Mouse (Mus musculus) heart, postnatal 14 days (tissue): ENCODE data around the gene Bag3. TPM values are rescaled to one million over a fixed set of nuclear protein-coding genes. Genes with fewer than 3 reads are reported as not detected.

Experiments used
- DNase-seq, 2 experiments: peaks; one replicate each; pipeline ENCODE4 v3.0.0; 2021 to 2022
- intact Hi-C: fragments of 180-260 bp; cut with DNase I; formaldehyde crosslinking; loops from one replicate; pipeline ENCODE4 v1.15.1; 2025
- total RNA-seq, 2 experiments: library from RNA; stranded (reverse); gene quantifications; 2 replicates each; pipeline ENCODE4 v1.2.3; 2021

Gene Bag3
- total RNA-seq, 2 experiments from 2014 or later: 165 to 182 TPM

DNA sequence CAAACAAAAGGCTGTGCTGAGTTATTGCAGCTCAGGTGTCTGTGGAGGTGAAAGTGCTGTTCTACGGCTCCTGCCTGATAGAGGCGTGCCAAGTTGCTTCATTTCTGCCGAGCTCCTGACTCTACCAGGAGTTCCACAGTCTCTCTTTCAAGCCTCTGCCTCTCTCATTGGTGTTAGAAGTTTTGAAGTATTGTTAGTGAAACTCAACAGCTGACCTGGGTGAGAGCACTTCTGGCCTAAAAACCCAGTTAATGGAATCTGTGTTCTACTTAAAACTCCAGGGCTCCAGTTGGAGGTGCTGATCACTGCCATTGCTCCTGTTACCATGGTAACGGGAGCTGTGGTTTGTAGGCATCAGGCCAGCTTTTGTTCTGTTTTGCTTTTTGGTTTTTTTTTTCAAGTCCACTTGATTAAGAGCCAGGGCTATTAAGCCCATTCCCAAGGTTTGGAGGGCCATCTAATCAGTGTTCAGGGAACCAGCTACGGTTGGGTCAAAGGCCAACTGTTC, 11.6 kb downstream of the Bag3 start:
- peak in 1 of 2 experiments; percentile 23 for DNase-seq
- intact Hi-C loops: no loop called here

DNA sequence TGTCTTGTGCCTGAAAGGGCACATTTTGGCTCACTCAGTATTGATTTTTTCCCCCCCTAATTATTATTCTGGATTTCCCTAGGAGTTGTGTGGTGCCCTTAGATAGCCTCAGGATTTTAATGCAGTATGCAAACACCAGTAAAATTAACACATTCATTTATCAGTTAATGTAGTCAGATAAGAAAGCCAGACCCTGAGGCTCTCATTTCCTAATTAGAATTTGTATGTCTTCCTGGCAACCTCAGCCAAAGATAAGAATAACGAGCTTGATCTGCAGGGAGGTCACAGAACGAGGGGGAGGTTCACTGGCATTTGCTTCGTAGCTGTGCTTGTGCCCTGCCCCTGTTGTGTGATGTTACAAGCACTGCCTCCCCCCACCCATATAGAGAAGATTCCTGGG, 12.7 kb downstream of the Bag3 start:
- intact Hi-C loops: no loop called here
- no peak for DNase-seq

DNA sequence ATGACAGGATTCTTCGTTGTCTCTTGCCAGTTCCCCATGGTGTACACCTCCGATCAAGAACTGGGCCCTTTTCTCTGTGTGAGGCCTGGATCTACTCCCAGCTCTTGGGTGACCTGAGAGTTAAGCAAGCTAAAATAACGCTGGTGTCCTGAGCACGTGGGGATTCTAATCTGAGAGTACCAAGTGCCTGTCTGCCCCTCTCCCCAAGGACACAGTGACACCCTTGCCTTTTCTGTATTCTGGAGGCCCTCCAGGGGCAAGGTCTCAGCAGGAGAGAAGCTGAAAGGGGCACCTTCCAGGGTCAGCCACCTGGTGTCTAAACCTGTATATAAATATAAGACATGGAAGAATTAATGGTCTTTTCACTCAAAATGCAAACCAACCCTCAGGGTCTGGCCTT, 14.3 kb downstream of the Bag3 start:
- intact Hi-C loops: loop anchor here (2.0 kb wide), 1 partner anchor 13 kb away; no protein-coding TSS in a partner anchor
- peak; percentile 48 to 61 for DNase-seq

DNA sequence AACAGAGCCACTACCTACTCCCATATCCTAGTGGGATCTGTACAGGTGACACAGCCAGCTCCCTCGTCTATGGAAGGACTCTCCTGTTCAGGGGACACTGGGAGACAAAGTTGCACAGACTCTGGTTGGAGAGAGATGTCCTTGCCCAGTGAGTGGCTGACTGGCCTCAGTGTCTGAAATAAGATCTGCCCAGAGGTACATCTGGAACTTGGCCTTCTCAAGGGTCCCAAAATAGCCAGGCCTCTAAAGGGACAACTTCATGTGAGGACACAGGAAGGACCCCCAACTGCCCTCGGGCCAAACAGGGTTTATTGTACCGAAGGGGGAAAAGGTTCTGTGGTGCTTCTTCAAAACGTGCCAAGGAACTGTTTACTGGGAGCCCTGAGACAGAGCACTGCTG, 14.8 kb downstream of the Bag3 start:
- intact Hi-C loops: loop anchor here (2.0 kb wide), 1 partner anchor 13 kb away; no protein-coding TSS in a partner anchor
- no peak for DNase-seq

DNA sequence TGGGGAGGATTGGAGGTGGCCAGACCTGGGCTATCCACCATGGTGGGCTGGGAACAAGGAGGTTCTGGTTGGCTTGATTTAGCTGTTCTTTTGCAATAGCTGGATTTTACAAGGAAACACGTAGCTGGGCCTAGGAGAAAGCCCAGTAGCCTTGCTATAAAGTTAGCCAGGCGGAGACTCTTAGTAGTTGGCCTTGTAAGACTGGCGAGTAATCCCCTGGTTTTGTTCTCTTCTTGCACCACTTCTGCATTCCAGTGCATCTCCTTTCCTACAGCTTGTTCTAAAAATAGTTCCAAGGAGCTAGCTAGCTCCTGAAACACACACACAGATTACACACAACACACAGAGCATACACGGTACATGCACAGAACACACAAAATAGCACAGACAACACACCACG, 15.4 kb downstream of the Bag3 start:
- no peak for DNase-seq
- intact Hi-C loops: loop anchor here (2.0 kb wide), 1 partner anchor 14 kb away; no protein-coding TSS in a partner anchor

DNA sequence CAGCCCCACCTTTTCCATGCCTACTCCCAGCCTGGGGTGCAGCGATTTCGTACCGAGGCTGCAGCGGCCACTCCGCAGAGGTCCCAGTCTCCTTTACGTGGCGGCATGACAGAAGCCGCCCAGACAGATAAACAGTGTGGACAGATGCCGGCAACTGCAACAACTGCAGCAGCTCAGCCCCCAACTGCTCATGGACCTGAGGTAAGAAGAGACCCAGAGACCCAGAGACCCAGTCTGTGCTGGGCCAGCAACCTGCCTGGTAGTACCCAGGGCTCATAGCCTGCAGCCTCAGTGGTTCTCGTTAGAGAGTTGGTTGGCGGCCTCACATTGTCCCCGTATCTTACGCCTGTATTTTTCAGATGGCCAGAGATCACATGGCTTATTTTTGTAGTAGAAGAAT, 16.7 kb downstream of the Bag3 start:
- DNase-seq: no peak

DNA sequence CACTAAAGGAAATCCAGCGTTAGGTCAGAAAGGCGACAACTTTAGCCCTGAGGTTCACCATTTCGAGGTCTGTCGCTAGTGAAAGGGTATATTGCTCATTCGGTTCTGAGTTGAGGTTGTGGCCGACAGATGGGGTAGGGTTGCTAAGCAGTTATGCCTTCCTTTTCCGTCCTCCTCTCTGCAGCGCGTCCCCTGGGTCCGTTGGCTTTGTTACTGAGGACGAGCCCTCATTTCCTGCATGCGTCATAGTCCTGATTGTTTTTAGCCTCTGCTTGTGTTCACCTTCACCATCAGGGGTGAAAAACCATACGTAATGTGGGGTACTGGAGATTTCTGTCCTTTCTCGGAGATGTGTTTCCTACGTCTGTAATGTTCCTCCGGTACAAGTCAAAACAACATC, 17.3 kb downstream of the Bag3 start:
- DNase-seq: peak in 1 of 2 experiments; percentile 36
- intact Hi-C loops: loop anchor here (5.0 kb wide), 1 partner anchor 82 kb away; no protein-coding TSS in a partner anchor

More for the DNA sequence above, 16.7 kb downstream of the Bag3 start:
- intact Hi-C loops: loop anchor here (5.0 kb wide), 1 partner anchor 82 kb away; no protein-coding TSS in a partner anchor

DNA sequence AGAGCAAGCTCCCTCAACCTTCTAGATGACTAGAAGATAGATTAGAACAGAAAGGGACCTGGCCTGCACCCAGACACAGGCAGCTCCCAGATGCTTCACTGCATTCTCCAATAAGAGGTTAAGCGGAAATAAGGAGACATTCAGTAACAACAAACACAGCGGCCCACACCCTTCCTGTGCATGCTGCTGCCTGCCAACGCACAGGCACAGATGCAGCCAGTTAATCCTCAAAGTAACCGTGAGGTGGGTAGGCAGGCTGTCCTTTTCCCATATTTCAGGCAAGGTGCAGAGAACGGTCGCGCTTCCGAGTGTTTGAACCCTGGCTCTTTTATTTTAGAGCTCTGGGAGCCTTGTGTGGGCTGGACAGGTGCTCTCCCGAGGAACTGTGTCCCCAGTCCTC, 17.8 kb downstream of the Bag3 start:
- intact Hi-C loops: loop anchor here (5.0 kb wide), 1 partner anchor 81 kb away; no protein-coding TSS in a partner anchor
- peak in 1 of 2 experiments; percentile 36 for DNase-seq

DNA sequence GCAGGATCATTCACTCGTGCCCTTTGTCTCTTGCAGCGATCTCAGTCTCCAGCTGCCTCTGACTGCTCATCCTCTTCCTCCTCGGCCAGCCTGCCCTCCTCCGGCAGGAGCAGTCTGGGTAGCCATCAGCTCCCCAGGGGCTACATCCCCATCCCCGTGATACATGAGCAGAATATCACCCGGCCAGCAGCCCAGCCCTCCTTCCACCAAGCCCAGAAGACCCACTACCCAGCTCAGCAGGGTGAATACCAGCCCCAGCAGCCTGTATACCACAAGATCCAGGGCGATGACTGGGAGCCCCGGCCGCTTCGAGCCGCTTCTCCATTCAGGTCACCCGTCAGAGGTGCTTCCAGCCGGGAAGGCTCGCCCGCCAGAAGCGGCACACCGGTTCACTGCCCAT, 18.4 kb downstream of the Bag3 start:
- no peak for DNase-seq
- intact Hi-C loops: loop anchor here (5.0 kb wide), 1 partner anchor 81 kb away; no protein-coding TSS in a partner anchor

DNA sequence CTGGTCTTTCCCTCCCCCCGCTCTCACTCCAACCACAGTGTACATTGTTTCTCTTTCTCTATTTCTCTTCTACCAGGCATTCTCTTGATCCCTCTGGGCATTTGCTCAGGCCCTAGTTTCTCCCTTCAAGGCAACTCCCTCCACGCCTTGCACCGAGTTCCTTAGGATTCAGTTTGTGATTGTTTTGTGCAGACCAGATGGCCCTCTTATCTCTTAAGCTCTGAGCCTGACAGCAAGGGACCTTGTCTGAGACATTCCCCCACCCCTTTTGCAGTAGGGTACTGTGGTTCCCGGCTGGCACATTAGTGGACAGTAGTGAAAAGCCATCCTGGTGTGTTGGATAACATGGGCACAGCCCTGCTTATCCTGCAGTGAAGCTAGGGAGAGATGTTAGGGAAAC, 19.1 kb downstream of the Bag3 start:
- intact Hi-C loops: loop anchor here (5.0 kb wide), 1 partner anchor 80 kb away; no protein-coding TSS in a partner anchor
- DNase-seq: no peak

DNA sequence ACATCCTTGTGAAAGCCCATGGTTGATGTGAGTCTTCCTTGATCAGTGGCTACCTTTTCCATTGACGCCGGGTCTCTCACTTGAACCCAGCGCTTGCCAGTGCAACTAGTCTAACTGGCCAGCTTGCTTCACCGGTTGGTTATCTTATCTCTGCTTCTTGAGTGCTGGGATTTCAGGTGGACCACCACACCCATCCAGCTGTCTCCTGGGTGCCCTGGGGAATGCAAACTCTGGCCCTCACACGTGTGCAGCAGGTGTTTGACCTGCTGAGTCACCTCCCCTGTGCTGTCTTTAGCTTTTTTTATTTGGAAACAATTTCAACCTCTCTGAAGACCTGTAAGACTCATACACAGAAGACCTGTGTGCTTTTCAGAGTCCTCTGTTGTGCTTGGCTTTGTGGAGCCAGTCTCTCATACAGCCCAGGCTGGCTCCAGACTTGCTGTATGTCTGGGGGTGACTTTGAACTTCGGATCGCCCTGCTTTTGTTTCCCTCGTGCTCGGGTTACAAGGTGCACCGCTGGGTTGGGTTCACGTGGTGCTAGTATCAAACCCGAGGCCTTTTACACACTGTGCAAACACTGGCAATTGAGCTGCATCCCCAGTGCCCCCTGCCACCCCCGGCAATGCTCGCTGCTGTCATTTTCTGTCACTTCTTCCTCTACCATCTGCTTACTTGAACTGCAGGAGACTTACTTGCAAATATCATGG, 19.9 kb downstream of the Bag3 start:
- intact Hi-C loops: loop anchor here (5.0 kb wide), 1 partner anchor 79 kb away; no protein-coding TSS in a partner anchor
- DNase-seq: no peak

DNA sequence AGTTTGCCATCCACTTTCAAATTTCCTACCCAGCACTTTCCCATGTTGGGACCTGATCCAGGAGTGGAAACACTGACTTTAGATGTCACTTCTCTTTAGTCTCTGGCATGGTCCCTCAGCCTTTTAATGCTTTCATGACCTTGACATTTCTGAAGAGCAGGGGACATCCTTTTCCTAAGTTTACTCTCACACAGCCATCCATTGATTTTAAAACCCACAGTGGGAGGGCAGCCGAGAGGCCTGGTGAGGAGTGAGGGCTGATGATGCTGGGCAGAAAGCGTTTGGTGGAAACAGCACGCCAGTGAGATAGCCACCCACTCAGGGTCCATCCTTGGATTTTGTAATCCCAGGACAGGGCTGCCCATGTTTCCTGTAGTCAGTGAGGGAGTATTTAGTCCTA, 20.5 kb downstream of the Bag3 start:
- no peak for DNase-seq
- intact Hi-C loops: loop anchor here (5.0 kb wide), 1 partner anchor 78 kb away; no protein-coding TSS in a partner anchor

DNA sequence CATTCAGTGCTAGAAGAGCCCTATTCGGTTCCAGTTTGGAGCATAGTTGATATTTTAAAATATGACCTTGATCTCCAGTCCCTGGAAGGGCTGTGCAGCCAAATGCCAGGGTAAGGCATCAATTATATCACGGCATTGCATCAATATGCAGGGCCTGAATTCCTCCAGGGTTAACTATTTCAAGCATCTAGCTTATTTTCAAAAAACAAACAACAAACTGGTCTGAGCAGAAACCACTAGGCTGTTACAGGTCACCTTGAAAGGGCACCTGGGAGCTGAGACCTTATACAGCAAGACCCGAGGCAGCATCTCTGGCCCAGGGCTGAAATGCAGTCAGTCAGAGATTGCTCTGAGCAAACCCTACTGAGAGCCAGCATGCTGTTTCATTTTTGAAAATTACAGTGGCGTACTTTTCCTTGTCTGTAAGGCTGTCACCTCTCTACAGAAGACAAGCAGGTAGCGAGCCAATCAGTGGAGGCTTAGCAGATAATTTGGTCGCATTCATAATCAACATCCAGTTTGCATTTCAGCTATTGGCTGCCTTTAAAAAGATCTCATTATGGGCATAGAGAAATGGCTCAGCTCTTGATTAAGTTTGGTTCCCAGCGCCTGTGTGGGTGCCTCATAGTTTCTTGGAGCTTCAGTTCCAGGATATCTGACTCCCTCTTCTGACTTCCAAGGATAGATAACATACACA, 21.3 kb downstream of the Bag3 start:
- no peak for DNase-seq
- intact Hi-C loops: loop anchor here (5.0 kb wide), 1 partner anchor 78 kb away; no protein-coding TSS in a partner anchor

DNA sequence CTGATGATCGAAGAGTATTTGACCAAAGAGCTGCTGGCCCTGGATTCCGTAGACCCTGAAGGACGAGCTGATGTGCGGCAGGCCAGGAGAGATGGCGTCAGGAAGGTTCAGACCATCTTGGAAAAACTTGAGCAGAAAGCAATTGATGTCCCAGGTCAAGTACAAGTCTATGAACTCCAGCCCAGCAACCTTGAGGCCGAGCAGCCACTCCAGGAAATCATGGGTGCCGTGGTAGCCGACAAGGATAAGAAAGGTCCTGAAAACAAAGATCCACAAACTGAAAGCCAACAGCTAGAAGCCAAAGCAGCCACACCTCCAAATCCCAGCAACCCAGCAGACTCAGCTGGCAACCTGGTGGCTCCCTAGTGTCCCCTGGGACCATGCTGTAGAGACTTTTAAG, 22.6 kb downstream of the Bag3 start:
- no peak for DNase-seq
- intact Hi-C loops: no loop called here

DNA sequence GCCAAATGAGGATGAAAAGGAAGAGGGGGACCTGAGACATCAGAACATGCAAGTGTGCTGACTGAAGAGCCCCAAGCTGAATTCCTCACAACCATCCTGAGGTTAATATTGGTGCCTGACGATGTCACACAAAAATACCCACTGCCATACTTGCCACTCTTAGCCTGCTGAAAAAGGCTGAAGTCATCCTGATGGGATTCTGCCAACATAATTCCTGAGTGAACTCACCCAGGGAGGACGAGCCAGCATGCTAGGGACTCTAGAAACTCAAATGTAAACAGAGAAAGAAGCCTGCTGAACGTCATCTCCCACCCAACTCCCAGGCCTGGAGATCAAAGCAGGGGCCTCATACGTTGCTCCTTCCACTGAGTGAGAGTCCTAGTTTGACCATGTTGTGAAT, 25.7 kb downstream of the Bag3 start:
- intact Hi-C loops: no loop called here
- peak in 1 of 2 experiments; percentile 59 for DNase-seq

DNA sequence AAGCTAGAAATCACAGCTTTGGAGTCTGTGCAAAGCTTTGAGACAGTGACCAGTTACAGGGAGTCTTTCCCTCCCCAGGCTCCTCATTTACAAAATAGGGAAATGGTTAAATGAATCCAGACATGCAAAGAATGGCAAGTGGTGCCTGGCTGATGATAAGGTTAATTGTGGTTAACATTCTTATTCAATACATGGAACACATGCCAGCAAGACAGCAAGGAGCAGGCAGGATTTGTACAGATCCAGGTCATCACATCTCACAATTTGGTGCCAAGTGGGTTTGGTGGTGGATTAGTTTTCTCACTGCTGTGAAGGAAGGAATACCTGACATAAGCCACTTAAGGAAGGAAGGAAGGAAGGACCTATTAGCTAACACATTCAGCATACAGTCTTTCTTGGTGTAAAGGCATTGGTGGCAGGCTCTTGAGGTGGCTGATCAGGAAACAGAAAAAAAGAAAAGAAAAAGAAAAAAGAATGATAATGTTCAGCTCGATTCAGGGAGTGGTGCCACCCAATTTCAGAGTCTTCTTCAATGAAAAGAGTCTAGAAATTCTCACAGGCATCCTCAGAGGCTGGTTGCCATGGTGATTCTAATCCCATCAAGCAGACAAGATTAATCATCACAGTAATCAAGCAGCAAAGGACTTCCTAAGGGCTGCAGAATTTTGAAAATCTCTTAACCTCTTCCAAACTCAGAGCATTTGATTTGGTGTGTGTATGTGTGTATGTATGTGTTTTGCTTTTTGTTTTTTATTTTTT, 27.1 kb downstream of the Bag3 start:
- DNase-seq: no peak
- intact Hi-C loops: loop anchor here (5.0 kb wide), 1 partner anchor 78 kb away; no protein-coding TSS in a partner anchor

DNA sequence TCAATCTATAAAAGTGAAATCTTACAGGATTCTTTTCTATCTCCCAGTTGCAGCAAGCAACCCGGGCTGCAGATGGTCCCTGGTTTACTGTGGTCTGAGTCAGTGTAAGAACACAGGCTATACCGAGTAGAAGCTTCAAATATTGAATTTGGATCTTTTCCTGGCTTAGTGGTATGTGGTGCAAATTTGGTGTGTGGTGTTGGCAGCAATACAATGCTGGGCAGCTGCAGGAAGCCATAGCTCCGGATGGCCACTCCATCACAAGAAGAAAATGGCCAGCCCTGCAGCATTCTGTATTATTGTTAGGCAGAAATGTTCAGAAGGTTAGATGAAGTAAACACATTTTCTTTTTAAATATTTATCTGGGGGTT, 27.7 kb downstream of the Bag3 start:
- intact Hi-C loops: loop anchor here (5.0 kb wide), 1 partner anchor 79 kb away; no protein-coding TSS in a partner anchor
- no peak for DNase-seq

DNA sequence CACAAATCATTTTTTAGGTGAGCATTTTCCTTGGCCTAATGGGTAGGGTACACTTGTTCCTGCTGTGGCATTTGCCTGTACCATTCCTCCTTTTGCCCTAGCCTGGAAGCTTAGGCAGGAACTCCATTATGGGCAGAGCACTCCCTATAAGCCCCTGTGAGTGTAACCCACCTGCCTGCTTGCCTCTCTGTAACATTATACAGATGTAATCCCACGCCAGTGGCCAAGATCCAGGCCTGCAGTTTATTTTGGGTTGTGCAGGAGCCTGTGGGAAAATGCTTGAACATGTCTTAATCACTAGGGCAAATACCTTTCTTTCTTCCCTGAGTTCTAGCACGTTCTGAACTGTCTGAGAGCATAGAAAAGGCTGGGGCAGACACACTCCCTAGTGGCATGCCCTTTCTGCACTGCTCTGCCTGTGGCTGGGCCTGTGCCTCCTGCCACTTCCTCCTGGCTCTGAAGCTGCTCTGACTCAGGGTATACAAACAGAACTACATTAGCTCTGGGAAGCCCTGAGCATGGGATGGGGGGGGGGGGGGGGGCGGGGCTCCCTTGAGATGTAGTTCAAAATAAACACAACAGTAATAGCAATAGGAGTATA, 29.8 kb downstream of the Bag3 start:
- intact Hi-C loops: loop anchor here (5.0 kb wide), 1 partner anchor 81 kb away; no protein-coding TSS in a partner anchor
- DNase-seq: no peak

DNA sequence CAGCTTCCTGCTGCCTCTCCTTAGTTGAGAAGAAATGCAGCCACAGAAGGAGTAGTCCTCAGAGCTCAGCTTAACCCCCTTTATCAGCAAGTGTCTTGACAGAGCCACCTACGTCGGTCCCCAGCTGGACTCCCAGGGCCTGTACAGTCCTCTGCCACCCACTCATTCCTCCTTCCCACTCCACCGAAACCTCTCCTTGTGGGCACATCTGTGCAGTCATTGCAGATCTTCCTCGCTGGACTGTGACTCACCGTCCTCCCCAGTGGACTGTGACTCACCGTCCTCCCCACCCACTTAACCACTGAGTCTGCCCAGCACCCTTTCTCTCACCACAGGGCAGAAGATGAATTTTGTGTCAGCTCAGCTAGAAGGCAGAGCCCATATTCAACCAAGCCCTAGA, 31.1 kb downstream of the Bag3 start:
- intact Hi-C loops: loop anchor here (5.0 kb wide), 1 partner anchor 82 kb away; no protein-coding TSS in a partner anchor
- DNase-seq: no peak
